Mouse (Mus musculus): ENCODE results near the gene Slc38a4. TPM values are rescaled to one million over a fixed set of nuclear protein-coding genes. Genes with fewer than 3 reads are reported as not detected.

Gene Slc38a4
- polyA plus RNA-seq, 1 experiment from 2014 or later = 88.4 TPM

- H3K9me3 ChIP-seq (ENCODE audit: control insufficient read depth, low read length) = no peaks in the 10 kb centered on the region
- no peak overlapping the region for H3K27ac ChIP-seq (ENCODE audit: low read depth, low read length)
- no peaks in the 10 kb centered on the region for H3K4me1 ChIP-seq (ENCODE audit: control insufficient read depth, insufficient read depth, low read length)
- no peak for ATAC-seq (ENCODE audit: low FRiP score, low TSS enrichment)
- no peak overlapping the region for H3K9ac ChIP-seq (ENCODE audit: low read depth, low read length)
- no peak overlapping the region for H3K4me3 ChIP-seq (ENCODE audit: low read length)
- WGBS = 87% methylated on average over 4 of the region's 4 CpGs
- H3K36me3 ChIP-seq (ENCODE audit: control insufficient read depth, insufficient read depth, low read length) = no peaks in the 10 kb centered on the region
- no peaks in the 10 kb centered on the region for H3K27me3 ChIP-seq (ENCODE audit: control insufficient read depth, insufficient read depth, low read length)
- H3K4me2 ChIP-seq (replicated peaks; ENCODE audit: low read depth, low read length) = no peak overlapping the region
Observed at GRCm38 (mm10) chr15:96973370-96973769, 82.4 kb downstream of the Slc38a4 start.

DNA sequence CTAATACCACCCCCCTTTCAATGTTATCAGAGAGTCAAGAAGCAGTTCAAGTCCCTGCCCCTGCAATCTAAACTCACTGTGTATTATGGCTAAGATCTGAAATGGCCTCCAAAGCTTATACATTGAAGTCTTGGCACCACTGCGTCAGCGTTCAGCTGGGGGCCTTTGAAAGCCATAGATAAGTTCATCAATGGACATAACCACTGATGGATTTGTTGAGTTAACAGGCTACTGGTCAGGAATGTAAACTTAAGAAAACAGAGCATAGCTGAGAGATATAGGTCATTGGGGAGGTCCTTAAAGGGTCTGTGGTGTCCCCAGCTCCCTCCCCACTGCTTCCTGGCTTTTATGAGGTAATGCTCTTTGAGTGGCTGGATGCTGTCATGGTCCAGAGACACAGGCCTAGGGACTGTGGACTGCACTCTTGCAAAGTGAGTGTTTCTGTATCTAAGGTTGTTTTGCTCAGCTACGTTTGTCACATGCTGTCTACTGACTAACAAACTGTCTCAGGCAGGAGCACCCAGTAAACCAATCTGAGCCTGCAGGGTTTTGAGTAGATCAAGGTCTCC lies 83.0 kb downstream of the Slc38a4 start:
- Histone ChIP-seq H3K4me1 (ENCODE audit: control insufficient read depth, insufficient read depth, low read length) (no peaks in the 10 kb centered on the region), H3K27me3 (ENCODE audit: control insufficient read depth, insufficient read depth, low read length) (no peaks in the 10 kb centered on the region), H3K4me3 (ENCODE audit: low read length) (no peak overlapping the region), H3K9ac (ENCODE audit: low read depth, low read length) (no peak overlapping the region), H3K36me3 (ENCODE audit: control insufficient read depth, insufficient read depth, low read length) (no peaks in the 10 kb centered on the region), H3K4me2 (replicated peaks; ENCODE audit: low read depth, low read length) (no peak overlapping the region), H3K27ac (ENCODE audit: low read depth, low read length) (no peak overlapping the region), H3K9me3 (ENCODE audit: control insufficient read depth, low read length) (no peaks in the 10 kb centered on the region)
- ATAC-seq (ENCODE audit: low FRiP score, low TSS enrichment) = no peak
- WGBS = 71% methylated on average over 3 of the region's 3 CpGs

DNA sequence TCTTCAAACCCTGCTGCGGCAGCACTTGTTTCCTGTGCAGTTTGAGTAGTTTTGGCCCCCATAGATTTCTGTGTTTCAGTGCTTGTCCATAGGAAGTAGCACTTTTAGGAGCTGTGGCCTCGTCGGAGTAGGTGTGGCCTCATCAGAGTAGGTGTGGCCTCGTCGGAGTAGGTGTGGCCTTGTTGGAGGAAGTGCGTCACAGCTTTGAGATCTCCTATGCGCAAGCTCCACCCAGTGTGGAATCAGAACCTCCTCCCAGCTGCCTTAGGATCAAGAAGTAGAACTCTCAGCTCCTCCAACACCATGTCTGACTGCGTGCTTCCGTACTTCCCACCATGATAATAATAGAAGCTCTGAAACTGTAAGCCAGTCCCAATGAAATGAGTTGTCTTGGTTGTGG lies 83.8 kb downstream of the Slc38a4 start:
- Histone ChIP-seq H3K27me3 (ENCODE audit: control insufficient read depth, insufficient read depth, low read length) (no peaks in the 10 kb centered on the region), H3K9me3 (ENCODE audit: control insufficient read depth, low read length) (no peaks in the 10 kb centered on the region), H3K4me2 (replicated peaks; ENCODE audit: low read depth, low read length) (no peak overlapping the region), H3K4me3 (ENCODE audit: low read length) (no peak overlapping the region), H3K4me1 (ENCODE audit: control insufficient read depth, insufficient read depth, low read length) (no peaks in the 10 kb centered on the region), H3K27ac (ENCODE audit: low read depth, low read length) (no peak overlapping the region), H3K9ac (ENCODE audit: low read depth, low read length) (no peak overlapping the region), H3K36me3 (ENCODE audit: control insufficient read depth, insufficient read depth, low read length) (no peaks in the 10 kb centered on the region)
- no peak for ATAC-seq (ENCODE audit: low FRiP score, low TSS enrichment)
- 89% methylated on average over 9 of the region's 9 CpGs for WGBS

DNA sequence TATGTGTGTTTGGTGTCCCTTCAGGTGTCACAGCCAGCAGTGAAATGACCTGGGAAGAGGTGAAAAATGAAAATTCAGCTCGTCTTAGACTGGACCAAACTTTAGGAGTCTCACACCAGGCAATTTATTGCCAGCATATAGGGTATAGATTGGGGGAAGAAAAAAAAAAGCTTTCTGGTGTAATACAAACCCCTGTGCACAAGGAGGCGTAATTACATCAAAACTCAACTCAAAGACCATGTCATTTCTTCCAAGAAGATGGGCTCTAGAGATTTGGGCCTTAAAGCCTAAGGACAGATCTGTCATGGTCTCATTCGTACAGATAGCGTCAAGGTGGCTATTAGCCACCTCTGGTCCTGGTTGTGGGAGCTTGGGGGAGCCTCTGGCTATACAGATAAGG lies 86.0 kb downstream of the Slc38a4 start:
- no peak overlapping the region for H3K4me2 ChIP-seq (replicated peaks; ENCODE audit: low read depth, low read length)
- H3K4me3 ChIP-seq (ENCODE audit: low read length) = no peak overlapping the region
- H3K9me3 ChIP-seq (ENCODE audit: control insufficient read depth, low read length) = no peaks in the 10 kb centered on the region
- no peaks in the 10 kb centered on the region for H3K4me1 ChIP-seq (ENCODE audit: control insufficient read depth, insufficient read depth, low read length)
- H3K27ac ChIP-seq (ENCODE audit: low read depth, low read length) = no peak overlapping the region
- no peak overlapping the region for H3K9ac ChIP-seq (ENCODE audit: low read depth, low read length)
- 68% methylated on average over 4 of the region's 4 CpGs for WGBS
- no peaks in the 10 kb centered on the region for H3K27me3 ChIP-seq (ENCODE audit: control insufficient read depth, insufficient read depth, low read length)
- no peak for ATAC-seq (ENCODE audit: low FRiP score, low TSS enrichment)
- H3K36me3 ChIP-seq (ENCODE audit: control insufficient read depth, insufficient read depth, low read length) = no peaks in the 10 kb centered on the region

GRCm38 (mm10) chr15:96968741-96969140 lies 87.0 kb downstream of the Slc38a4 start:
- WGBS = 90% methylated on average over 11 of the region's 11 CpGs
- Histone ChIP-seq H3K4me1 (ENCODE audit: control insufficient read depth, insufficient read depth, low read length) (no peaks in the 10 kb centered on the region), H3K27ac (ENCODE audit: low read depth, low read length) (no peak overlapping the region), H3K9me3 (ENCODE audit: control insufficient read depth, low read length) (no peaks in the 10 kb centered on the region), H3K36me3 (ENCODE audit: control insufficient read depth, insufficient read depth, low read length) (no peaks in the 10 kb centered on the region), H3K4me2 (replicated peaks; ENCODE audit: low read depth, low read length) (no peak overlapping the region), H3K4me3 (ENCODE audit: low read length) (no peak overlapping the region), H3K9ac (ENCODE audit: low read depth, low read length) (no peak overlapping the region), H3K27me3 (ENCODE audit: control insufficient read depth, insufficient read depth, low read length) (no peaks in the 10 kb centered on the region)
- ATAC-seq (ENCODE audit: low FRiP score, low TSS enrichment) = no peak

- Histone ChIP-seq H3K9ac (ENCODE audit: low read depth, low read length) (no peak overlapping the region), H3K36me3 (ENCODE audit: control insufficient read depth, insufficient read depth, low read length) (no peaks in the 10 kb centered on the region), H3K4me2 (replicated peaks; ENCODE audit: low read depth, low read length) (no peak overlapping the region), H3K4me3 (ENCODE audit: low read length) (no peak overlapping the region), H3K4me1 (ENCODE audit: control insufficient read depth, insufficient read depth, low read length) (no peaks in the 10 kb centered on the region), H3K27ac (ENCODE audit: low read depth, low read length) (no peak overlapping the region), H3K27me3 (ENCODE audit: control insufficient read depth, insufficient read depth, low read length) (no peaks in the 10 kb centered on the region), H3K9me3 (ENCODE audit: control insufficient read depth, low read length) (no peaks in the 10 kb centered on the region)
- no peak for ATAC-seq (ENCODE audit: low FRiP score, low TSS enrichment)
- WGBS = 82% methylated on average over 3 of the region's 3 CpGs
Observed at GRCm38 (mm10) chr15:96966326-96966725, 89.4 kb downstream of the Slc38a4 start.

- Histone ChIP-seq H3K9ac (ENCODE audit: low read depth, low read length) (no peak overlapping the region), H3K36me3 (ENCODE audit: control insufficient read depth, insufficient read depth, low read length) (no peaks in the 10 kb centered on the region), H3K27me3 (ENCODE audit: control insufficient read depth, insufficient read depth, low read length) (no peaks in the 10 kb centered on the region), H3K4me1 (ENCODE audit: control insufficient read depth, insufficient read depth, low read length) (no peaks in the 10 kb centered on the region), H3K4me2 (replicated peaks; ENCODE audit: low read depth, low read length) (no peak overlapping the region), H3K4me3 (ENCODE audit: low read length) (no peak overlapping the region), H3K27ac (ENCODE audit: low read depth, low read length) (no peak overlapping the region), H3K9me3 (ENCODE audit: control insufficient read depth, low read length) (no peaks in the 10 kb centered on the region)
- 77% methylated on average over 10 of the region's 10 CpGs for WGBS
- no peak for ATAC-seq (ENCODE audit: low FRiP score, low TSS enrichment)
Observed at GRCm38 (mm10) chr15:96963735-96964134, 92.0 kb downstream of the Slc38a4 start.

- Histone ChIP-seq H3K9ac (ENCODE audit: low read depth, low read length) (no peak overlapping the region), H3K36me3 (ENCODE audit: control insufficient read depth, insufficient read depth, low read length) (no peaks in the 10 kb centered on the region), H3K4me3 (ENCODE audit: low read length) (no peak overlapping the region), H3K9me3 (ENCODE audit: control insufficient read depth, low read length) (no peaks in the 10 kb centered on the region), H3K4me1 (ENCODE audit: control insufficient read depth, insufficient read depth, low read length) (no peaks in the 10 kb centered on the region), H3K27ac (ENCODE audit: low read depth, low read length) (no peak overlapping the region), H3K4me2 (replicated peaks; ENCODE audit: low read depth, low read length) (no peak overlapping the region), H3K27me3 (ENCODE audit: control insufficient read depth, insufficient read depth, low read length) (no peaks in the 10 kb centered on the region)
- WGBS = 91% methylated on average over 8 of the region's 8 CpGs
- no peak for ATAC-seq (ENCODE audit: low FRiP score, low TSS enrichment)
Observed at GRCm38 (mm10) chr15:96963318-96963717, 92.4 kb downstream of the Slc38a4 start.

DNA sequence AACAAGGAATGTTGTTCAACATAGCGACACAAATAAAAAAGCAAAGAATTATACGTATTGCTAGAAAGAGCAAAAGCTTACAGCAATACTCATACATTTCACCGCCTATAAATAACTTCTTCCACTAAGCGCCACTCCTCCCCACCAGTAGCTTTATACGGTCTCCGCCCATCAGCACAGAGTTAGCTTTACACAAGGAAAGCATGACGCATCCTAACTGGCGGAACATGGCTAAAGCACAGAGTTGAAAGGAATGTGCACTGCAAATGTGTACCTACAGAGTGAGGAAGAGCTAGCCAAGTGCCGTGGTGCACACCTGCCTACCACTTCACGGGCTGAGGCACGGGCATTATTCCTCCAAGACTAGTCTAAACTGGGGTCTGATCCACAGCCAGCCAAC lies 95.4 kb downstream of the Slc38a4 start:
- no peak for ATAC-seq (ENCODE audit: low FRiP score, low TSS enrichment)
- Histone ChIP-seq H3K4me3 (ENCODE audit: low read length) (no peak overlapping the region), H3K9ac (ENCODE audit: low read depth, low read length) (no peak overlapping the region), H3K4me2 (replicated peaks; ENCODE audit: low read depth, low read length) (no peak overlapping the region), H3K36me3 (ENCODE audit: control insufficient read depth, insufficient read depth, low read length) (no peaks in the 10 kb centered on the region), H3K27me3 (ENCODE audit: control insufficient read depth, insufficient read depth, low read length) (no peaks in the 10 kb centered on the region), H3K27ac (ENCODE audit: low read depth, low read length) (no peak overlapping the region), H3K9me3 (ENCODE audit: control insufficient read depth, low read length) (no peaks in the 10 kb centered on the region), H3K4me1 (ENCODE audit: control insufficient read depth, insufficient read depth, low read length) (no peaks in the 10 kb centered on the region)
- 93% methylated on average over 11 of the region's 11 CpGs for WGBS
